ENCODE assay signal across 24 mouse cellular contexts in the genomic region with DNA sequence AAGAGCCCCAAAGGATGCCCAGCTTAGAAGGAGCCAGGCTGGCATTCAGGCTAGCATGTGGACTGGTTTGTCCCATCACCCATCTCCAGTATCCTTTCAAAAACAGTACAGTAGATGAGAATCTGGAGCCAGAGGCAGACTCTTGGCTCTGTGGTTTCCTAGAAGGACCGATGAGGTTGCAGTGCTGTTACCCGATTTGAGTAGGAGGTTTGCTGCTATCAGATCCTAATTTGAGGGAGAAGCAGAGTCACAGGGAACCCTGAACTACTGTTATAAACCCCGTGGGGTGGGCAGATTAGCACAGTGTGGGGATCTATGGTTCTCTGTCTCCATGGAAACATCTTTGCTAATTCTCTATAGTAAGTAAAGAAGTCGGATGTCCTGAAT. TPM values are rescaled to one million over a fixed set of nuclear protein-coding genes. Genes with fewer than 3 reads are reported as not detected.
DNase-seq lines count a peak whose midpoint lies in the region; ATAC-seq and TF ChIP-seq lines count a peak whose summit lies in the region.
"Not testable (repeated sequence)": the region's sequence is repeated elsewhere in the genome, so short reads cannot be mapped to it uniquely, and the experiment has no call there.
"Had no signal": no experiment of that assay in that cellular context is flagged by ENCODE, and none has a peak within 500 bp of the region (broad histone marks: within the 10 kb centered on the region; RNA-seq: fewer than 3 reads in every experiment).

No protein-coding gene starts in this region.

- not testable (repeated sequence) for H3K4me2 ChIP-seq in hindbrain, embryonic 13.5 days; limb, embryonic 11.5 days (ENCODE audit: low read depth, severe bottlenecking); midbrain, embryonic 16.5 days (ENCODE audit: low read length)

- TF ChIP-seq EP300 in MEL (IDR thresholded peaks at IDR 0.05; ENCODE audit: low read depth in 1 of 2, low read length in 2 of 2), result not testable (repeated sequence)

- not testable (repeated sequence) for H3K27me3 ChIP-seq in MEL (ENCODE audit: control insufficient read depth in 1 of 2, insufficient read depth in 2 of 2, low read length in 2 of 2); hindbrain, embryonic 13.5 days; limb, embryonic 11.5 days (ENCODE audit: control insufficient read depth, insufficient read depth, low read length); midbrain, embryonic 16.5 days (ENCODE audit: control insufficient read depth, insufficient read depth, low read depth, low read length)

- not testable (repeated sequence) for H3K9me3 ChIP-seq in MEL (replicated peaks; ENCODE audit: insufficient read depth, low read length); hindbrain, embryonic 13.5 days; limb, embryonic 11.5 days (ENCODE audit: control insufficient read depth, low read length); midbrain, embryonic 16.5 days (replicated peaks; ENCODE audit: control insufficient read depth, low read length, poor library complexity, severe bottlenecking)

- H3K4me1 ChIP-seq in MEL (ENCODE audit: control insufficient read depth in 1 of 2, insufficient read depth in 2 of 2, low read length in 2 of 2), result peaks cover 6 to 18% of the 10 kb centered on the region in 2 experiments; a peak in 3 of 4 replicates
- not testable (repeated sequence) for H3K4me1 ChIP-seq in hindbrain, embryonic 13.5 days (replicated peaks); limb, embryonic 11.5 days (ENCODE audit: control insufficient read depth, insufficient read depth, low read length); midbrain, embryonic 16.5 days (ENCODE audit: control insufficient read depth, insufficient read depth, low read length)

- WGBS in hindbrain, embryonic 13.5 days, result 83% methylated on average over 3 of the region's 4 CpGs
- 82% methylated on average over 2 of the region's 4 CpGs for whole genome bisulfite sequencing in limb, embryonic 11.5 days
- WGBS in midbrain, embryonic 16.5 days, result 89% methylated on average over 2 of the region's 4 CpGs

- TF ChIP-seq CTCF in MEL (IDR thresholded peaks at IDR 0.05 in 2 of 3, conservative IDR thresholded peaks at IDR 0.05 in 1 of 3; ENCODE audit: control insufficient read depth in 1 of 3, insufficient read depth in 1 of 3, low read depth in 2 of 3, low read length in 3 of 3, poor library complexity in 1 of 3, severe bottlenecking in 1 of 3), result not testable (repeated sequence)

- peak; percentile 25; the same call in 1 of the 2 replicates for ATAC-seq in erythroblast, adult 5-6 weeks (replicated peaks; ENCODE audit: low FRiP score, poor library complexity, severe bottlenecking)
- ATAC-seq in granulocyte monocyte progenitor cell, adult 5-6 weeks (replicated peaks; ENCODE audit: poor library complexity, severe bottlenecking), result 0 out of 2 replicates have a peak, but pooled peaks have one; percentile 25
- peak; percentile 68 for ATAC-seq in hindbrain, embryonic 13.5 days (ENCODE audit: low FRiP score)
- ATAC-seq in limb, embryonic 11.5 days (ENCODE audit: insufficient number of reproducible peaks, low FRiP score, low TSS enrichment, low read depth), result peak; percentile 65
- ATAC-seq in megakaryocyte progenitor cell, adult 5-6 weeks (replicated peaks; ENCODE audit: poor library complexity), result peak; percentile 26; the same call in 1 of the 2 replicates
- peak; percentile 42; the same call in 1 of the 2 replicates for ATAC-seq in midbrain, embryonic 16.5 days

- not testable (repeated sequence) for TF ChIP-seq RAD21 in MEL (IDR thresholded peaks at IDR 0.05; ENCODE audit: low read depth, low read length)

- H3K4me3 ChIP-seq in MEL (ENCODE audit: control insufficient read depth in 1 of 2, insufficient read depth in 1 of 2, low read depth in 2 of 2, low read length in 2 of 2); hindbrain, embryonic 13.5 days; limb, embryonic 11.5 days (ENCODE audit: low read depth, low read length); midbrain, embryonic 16.5 days (ENCODE audit: low read depth, low read length): not testable (repeated sequence)

- not testable (repeated sequence) for TF ChIP-seq POLR2A in MEL (IDR thresholded peaks at IDR 0.05; ENCODE audit: control insufficient read depth in 1 of 2, insufficient read depth in 1 of 2, low read depth in 1 of 2, low read length in 2 of 2, poor library complexity in 1 of 2)

- not testable (repeated sequence) for H3K9ac ChIP-seq in MEL (ENCODE audit: control insufficient read depth, low read depth, low read length, poor library complexity, severe bottlenecking); hindbrain, embryonic 13.5 days; limb, embryonic 11.5 days (ENCODE audit: low read length); midbrain, embryonic 16.5 days (ENCODE audit: low read depth, low read length)

- H3K36me3 ChIP-seq in MEL (ENCODE audit: control insufficient read depth in 1 of 2, insufficient read depth in 2 of 2, low read length in 2 of 2), result peaks cover 0 to 16% of the 10 kb centered on the region in 2 experiments; a peak in 2 of 4 replicates
- H3K36me3 ChIP-seq in hindbrain, embryonic 13.5 days; limb, embryonic 11.5 days (ENCODE audit: control insufficient read depth, insufficient read depth, low read length); midbrain, embryonic 16.5 days (ENCODE audit: control insufficient read depth, insufficient read depth, low read length): not testable (repeated sequence)

- not testable (repeated sequence) for DNase-seq in MEL (ENCODE audit: low read depth, low spot score); limb, embryonic 11.5 days (ENCODE audit: low spot score)

- H3K27ac ChIP-seq in MEL (ENCODE audit: control insufficient read depth, low read depth, low read length), result peak overlapping the region; percentile 28; the same call in 1 of the 2 replicates
- not testable (repeated sequence) for H3K27ac ChIP-seq in hindbrain, embryonic 13.5 days; limb, embryonic 11.5 days (replicated peaks; ENCODE audit: low read depth, low read length); midbrain, embryonic 16.5 days (ENCODE audit: low read length)

- not testable (repeated sequence) for H3K79me2 ChIP-seq in MEL (ENCODE audit: control insufficient read depth, insufficient read depth, low read length, poor library complexity)

RNA-seq across cellular contexts. Expression of a gene that starts 4.7 kb away (rescaled TPM):
- 0.88 and 2.0 TPM in 2 replicates for total RNA-seq in MEL (2012; rRNA removed)
- polyA plus RNA-seq in MEL (2012; ENCODE audit: insufficient read depth in 1 of 2, insufficient read length in 2 of 2, low read depth in 1 of 2, low replicate concordance in 2 of 2, missing spikeins in 1 of 2), result 1 to 10 TPM in 1 of 2 experiments, not detected in 1; 6.4 TPM
- not detected in 2 replicates for total RNA-seq in erythroblast, adult 5-6 weeks (2015; ENCODE audit: low replicate concordance)
- not detected in 2 replicates for total RNA-seq in erythroblast, adult 5-6 weeks (2017; ENCODE audit: low replicate concordance)
- not detected in 2 replicates for total RNA-seq in granulocyte monocyte progenitor cell, adult 5-6 weeks (2014; fragmentation: Nextera tagmentation)
- total RNA-seq in granulocyte monocyte progenitor cell, adult 5-6 weeks (2017), result not detected in 2 replicates
- not detected in 2 replicates for polyA plus RNA-seq in hindbrain, embryonic 13.5 days (2015; fragmentation: Nextera tagmentation; extraction: Ambion mirVana)
- polyA plus RNA-seq in limb, embryonic 11.5 days (2014; fragmentation: Nextera tagmentation; extraction: Ambion mirVana), result not detected in 2 replicates
- 0.69 and 0.73 TPM in 2 replicates for total RNA-seq in megakaryocyte progenitor cell, adult 5-6 weeks (2015)
- total RNA-seq in megakaryocyte progenitor cell, adult 5-6 weeks (2017), result 0.46 TPM in 1 of 2 replicates, not detected in the other
- not detected in 2 replicates for polyA plus RNA-seq in midbrain, embryonic 16.5 days (2015; fragmentation: Nextera tagmentation; extraction: Ambion mirVana)
- total RNA-seq: adrenal gland, postnatal 14 days; ES-E14; gastrocnemius, adult 18-20 months; gastrocnemius, postnatal 4 days; heart, postnatal 25 days; left cerebral cortex, adult 18-20 months; left cerebral cortex, postnatal 36 days; liver, adult 2 months had no signal
- polyA plus RNA-seq: brain, embryonic 14.5 days; CD4-positive, CD25-positive, alpha-beta regulatory T cell, adult 4 months; forebrain, embryonic 16.5 days; heart, embryonic 10.5 days; intestine, embryonic 14.5 days; liver, adult 2 months; lung, embryonic 14.5 days; macrophage; neural tube, embryonic 12.5 days; small intestine, adult 2 months had no signal

RNA-seq across cellular contexts. Expression of a gene that starts 18.5 kb away (rescaled TPM):
- total RNA-seq in MEL (2012; rRNA removed), result 8.6 and 12.7 TPM in 2 replicates
- polyA plus RNA-seq in MEL (2012; ENCODE audit: insufficient read depth in 1 of 2, insufficient read length in 2 of 2, low read depth in 1 of 2, low replicate concordance in 2 of 2, missing spikeins in 1 of 2), result 10 to 100 TPM in 1 of 2 experiments, not detected in 1; 13.7 TPM
- 24.9 and 28.1 TPM in 2 replicates for total RNA-seq in erythroblast, adult 5-6 weeks (2015; ENCODE audit: low replicate concordance)
- total RNA-seq in erythroblast, adult 5-6 weeks (2017; ENCODE audit: low replicate concordance), result 16.2 and 36.6 TPM in 2 replicates
- total RNA-seq in granulocyte monocyte progenitor cell, adult 5-6 weeks (2014; fragmentation: Nextera tagmentation), result 136 and 150 TPM in 2 replicates
- total RNA-seq in granulocyte monocyte progenitor cell, adult 5-6 weeks (2017), result 117 and 120 TPM in 2 replicates
- 0.80 and 0.91 TPM in 2 replicates for polyA plus RNA-seq in hindbrain, embryonic 13.5 days (2015; fragmentation: Nextera tagmentation; extraction: Ambion mirVana)
- 0.64 TPM in 2 replicates for polyA plus RNA-seq in limb, embryonic 11.5 days (2014; fragmentation: Nextera tagmentation; extraction: Ambion mirVana)
- total RNA-seq in megakaryocyte progenitor cell, adult 5-6 weeks (2015), result 114 and 132 TPM in 2 replicates
- 114 and 149 TPM in 2 replicates for total RNA-seq in megakaryocyte progenitor cell, adult 5-6 weeks (2017)
- 0.26 and 0.82 TPM in 2 replicates for polyA plus RNA-seq in midbrain, embryonic 16.5 days (2015; fragmentation: Nextera tagmentation; extraction: Ambion mirVana)

RNA-seq across cellular contexts. Expression of a gene that starts 20.0 kb away (rescaled TPM):
- total RNA-seq in MEL (2012; rRNA removed), result 7.3 and 8.2 TPM in 2 replicates
- polyA plus RNA-seq in MEL (2012; ENCODE audit: insufficient read depth in 1 of 2, insufficient read length in 2 of 2, low read depth in 1 of 2, low replicate concordance in 2 of 2, missing spikeins in 1 of 2), result 10 to 100 TPM in 1 of 2 experiments, not detected in 1; 16.5 TPM
- 47.0 and 57.1 TPM in 2 replicates for total RNA-seq in erythroblast, adult 5-6 weeks (2015; ENCODE audit: low replicate concordance)
- 45.6 and 57.7 TPM in 2 replicates for total RNA-seq in erythroblast, adult 5-6 weeks (2017; ENCODE audit: low replicate concordance)
- total RNA-seq in granulocyte monocyte progenitor cell, adult 5-6 weeks (2014; fragmentation: Nextera tagmentation), result 69.0 and 70.3 TPM in 2 replicates
- total RNA-seq in granulocyte monocyte progenitor cell, adult 5-6 weeks (2017), result 58.8 and 66.9 TPM in 2 replicates
- 0.27 and 0.49 TPM in 2 replicates for polyA plus RNA-seq in hindbrain, embryonic 13.5 days (2015; fragmentation: Nextera tagmentation; extraction: Ambion mirVana)
- polyA plus RNA-seq in limb, embryonic 11.5 days (2014; fragmentation: Nextera tagmentation; extraction: Ambion mirVana), result 0.94 and 1.2 TPM in 2 replicates
- 83.5 and 86.2 TPM in 2 replicates for total RNA-seq in megakaryocyte progenitor cell, adult 5-6 weeks (2015)
- 90.3 and 92.2 TPM in 2 replicates for total RNA-seq in megakaryocyte progenitor cell, adult 5-6 weeks (2017)
- 0.40 and 0.76 TPM in 2 replicates for polyA plus RNA-seq in midbrain, embryonic 16.5 days (2015; fragmentation: Nextera tagmentation; extraction: Ambion mirVana)
